Comparison of ENCODE assay signal across 9 mouse cellular contexts in the genomic region with DNA sequence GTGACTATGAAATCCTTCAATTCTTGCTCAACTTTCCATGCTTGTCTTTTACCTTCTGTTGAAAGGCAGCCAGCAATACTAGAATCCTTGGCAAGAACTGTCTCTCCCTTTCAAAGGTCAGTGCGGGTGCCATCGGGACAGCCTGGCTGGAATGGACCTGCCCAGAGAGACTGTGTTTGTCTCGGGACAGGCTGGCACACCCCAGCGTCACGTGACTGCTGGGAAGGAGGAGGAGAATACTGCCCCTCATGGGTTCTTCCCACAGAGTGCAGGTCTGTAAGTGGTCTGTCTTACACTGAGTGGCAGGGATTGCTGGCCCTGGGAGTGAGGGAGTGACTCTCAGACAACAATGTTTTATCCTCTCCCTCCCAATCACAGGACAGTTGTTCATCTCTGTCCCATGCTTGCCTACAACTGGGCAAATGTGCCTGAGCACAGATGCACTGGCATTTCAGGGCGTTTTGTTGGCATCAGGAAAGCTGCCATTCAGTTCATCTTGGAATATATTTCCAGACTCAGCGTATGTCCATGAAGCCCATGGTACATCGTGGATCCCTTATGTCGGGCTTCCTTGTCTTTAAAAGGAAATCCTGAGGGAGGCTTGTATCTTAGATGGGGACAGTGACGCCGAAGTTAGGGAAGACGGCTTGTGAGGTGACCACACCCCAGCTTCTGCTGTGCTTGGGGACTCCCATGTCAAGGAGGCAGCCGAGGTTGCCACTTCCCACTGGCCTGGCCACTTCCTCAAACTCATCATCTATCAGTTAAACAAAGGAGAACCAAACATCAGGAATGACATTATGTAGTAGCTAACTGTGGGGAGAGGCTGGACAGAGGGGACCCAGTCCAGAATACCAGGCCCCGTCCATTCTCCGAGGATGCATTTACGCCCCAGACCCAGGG.
DNase-seq lines count a peak whose midpoint lies in the region; ATAC-seq and TF ChIP-seq lines count a peak whose summit lies in the region.
"Had no signal": no experiment of that assay in that cellular context is flagged by ENCODE, and none has a peak within 500 bp of the region (broad histone marks: within the 10 kb centered on the region; RNA-seq: fewer than 3 reads in every experiment).

No protein-coding gene starts in this region.

- 72% methylated on average over 16 of the region's 16 CpGs for WGBS in kidney, adult 2 months
- WGBS in midbrain, embryonic 16.5 days = 88% methylated on average over 16 of the region's 16 CpGs

- peak; percentile 18; the same call in 1 of the 2 replicates for ATAC-seq in frontal cortex, adult (ENCODE audit: low TSS enrichment)
- ATAC-seq in erythroid progenitor cell, adult 5-6 weeks (replicated peaks; ENCODE audit: low FRiP score, poor library complexity, severe bottlenecking) = 0 out of 2 replicates have a peak, but pooled peaks have one; percentile 25
- 0 out of 2 replicates have a peak, but pooled peaks have one; percentile 41 for ATAC-seq in midbrain, embryonic 16.5 days

- no peak for TF ChIP-seq POLR2A in kidney, adult 2 months (IDR thresholded peaks at IDR 0.05; ENCODE audit: low read depth, low read length)

- no peak for DNase-seq in frontal cortex, postnatal 14 days (ENCODE audit: low spot score in 2 of 2)
- DNase-seq in adipocyte (ENCODE audit: low spot score) = peak; percentile 97
- peak; percentile 95 for DNase-seq in kidney, adult 2 months
- DNase-seq in urinary bladder, postnatal 25 days (ENCODE audit: low spot score) = no peak
- DNase-seq in urinary bladder, postnatal 4 days (ENCODE audit: low spot score in 2 of 2) = no peak

- peaks cover 3% of the 10 kb centered on the region; the same call in 1 of the 2 replicates for H3K4me1 ChIP-seq in kidney, adult 2 months (ENCODE audit: control insufficient read depth, insufficient read depth, low read length)
- H3K4me1 ChIP-seq in midbrain, embryonic 16.5 days (ENCODE audit: control insufficient read depth, insufficient read depth, low read length) = peaks cover 13% of the 10 kb centered on the region

- H3K9me3 ChIP-seq in midbrain, embryonic 16.5 days (replicated peaks; ENCODE audit: control insufficient read depth, low read length, poor library complexity, severe bottlenecking) = no peaks in the 10 kb centered on the region
- H3K9me3 ChIP-seq: limb, embryonic 15.5 days had no signal

- H3K4me2 ChIP-seq in midbrain, embryonic 16.5 days (ENCODE audit: low read length) = no peak overlapping the region
- H3K4me2 ChIP-seq: limb, embryonic 15.5 days had no signal

- H3K36me3 ChIP-seq in kidney, adult 2 months (ENCODE audit: control insufficient read depth, insufficient read depth, low read length) = no peaks in the 10 kb centered on the region
- H3K36me3 ChIP-seq in midbrain, embryonic 16.5 days (ENCODE audit: control insufficient read depth, insufficient read depth, low read length) = no peaks in the 10 kb centered on the region
- H3K36me3 ChIP-seq: limb, embryonic 15.5 days had no signal

- H3K9ac ChIP-seq in midbrain, embryonic 16.5 days (ENCODE audit: low read depth, low read length) = no peak overlapping the region
- H3K9ac ChIP-seq: limb, embryonic 15.5 days had no signal

- no peak overlapping the region; the same call in 1 of the 2 replicates for H3K27ac ChIP-seq in kidney, adult 2 months (ENCODE audit: insufficient read depth, low read depth, low read length)
- H3K27ac ChIP-seq in midbrain, embryonic 16.5 days (ENCODE audit: low read length) = no peak overlapping the region; the same call in 1 of the 2 replicates
- H3K27ac ChIP-seq: limb, embryonic 15.5 days had no signal

- TF ChIP-seq CTCF in kidney, adult 2 months (conservative IDR thresholded peaks at IDR 0.05; ENCODE audit: insufficient read depth, insufficient read length, low read depth, low read length) = peak; percentile 20; the same call in 1 of the 2 replicates

- H3K4me3 ChIP-seq in kidney, adult 2 months (ENCODE audit: insufficient read depth, low read depth, low read length) = no peak overlapping the region
- H3K4me3 ChIP-seq in midbrain, embryonic 16.5 days (ENCODE audit: low read depth, low read length) = no peak overlapping the region
- H3K4me3 ChIP-seq: limb, embryonic 15.5 days had no signal

- no peaks in the 10 kb centered on the region for H3K27me3 ChIP-seq in kidney, adult 2 months (replicated peaks; ENCODE audit: control insufficient read depth, insufficient read depth, low read length)
- H3K27me3 ChIP-seq in midbrain, embryonic 16.5 days (ENCODE audit: control insufficient read depth, insufficient read depth, low read depth, low read length) = no peaks in the 10 kb centered on the region
- H3K27me3 ChIP-seq: limb, embryonic 15.5 days had no signal

Comparison
In these comparisons a context has a peak if more than half of its experiments do, and no peak if none do; other contexts are left out.
1. DNase-seq: peak in adipocyte (single experiment) and kidney, adult 2 months (single experiment); none in frontal cortex, postnatal 14 days (0 of 2), urinary bladder, postnatal 25 days (single experiment) and urinary bladder, postnatal 4 days (0 of 2).
2. Peak in every context shown above with its lines, with median percentiles within 50 percentile points of each other: ATAC-seq.